Mouse (Mus musculus) kidney, embryonic 14.5 days (tissue): ENCODE data around the gene Fam131c. TPM values are rescaled to one million over a fixed set of nuclear protein-coding genes. Genes with fewer than 3 reads are reported as not detected.

ENCODE experiments used
- ATAC-seq: fragments of 200-750 bp; cut with Nextera tagmentation; 2 replicates; pipeline ENCODE4 v1.8.0; 2017; ENCODE audit warnings: moderate number of reproducible peaks, mild to moderate bottlenecking, moderate TSS enrichment, moderate library complexity; ENCODE audit not compliant: low FRiP score, low TSS enrichment
- H3K27ac ChIP-seq: fragments of 300-500 bp; sonication (generic); 2 replicates; pipeline ENCODE4 v1.5.1; 2014; ENCODE audit warnings: low read depth, mild to moderate bottlenecking, low read length, moderate library complexity, mixed read lengths
- H3K27me3 ChIP-seq: fragments of 300-500 bp; sonication (generic); 2 replicates; pipeline ENCODE4 v1.6.1; 2014; ENCODE audit warnings: mild to moderate bottlenecking, low read length; ENCODE audit not compliant: control insufficient read depth, insufficient read depth
- H3K36me3 ChIP-seq: fragments of 300-500 bp; sonication (generic); 2 replicates; pipeline ENCODE4 v1.6.1; 2014; ENCODE audit warnings: low read length, mixed read lengths; ENCODE audit not compliant: control insufficient read depth, insufficient read depth
- H3K4me1 ChIP-seq: fragments of 300-500 bp; sonication (generic); 2 replicates; pipeline ENCODE4 v1.6.1; 2014; ENCODE audit warnings: low read length, mixed read lengths; ENCODE audit not compliant: control insufficient read depth, insufficient read depth
- H3K4me2 ChIP-seq: fragments of 300-500 bp; sonication (generic); replicated peaks from 2 replicates; pipeline ENCODE4 v1.6.1; 2014; ENCODE audit warnings: low read depth, mild to moderate bottlenecking, low read length
- H3K4me3 ChIP-seq: fragments of 300-500 bp; sonication (generic); 2 replicates; pipeline ENCODE4 v1.5.1; 2014; ENCODE audit warnings: mild to moderate bottlenecking, low read length
- H3K9ac ChIP-seq: fragments of 300-500 bp; sonication (generic); 2 replicates; pipeline ENCODE4 v1.6.1; 2014; ENCODE audit warnings: low read depth, mild to moderate bottlenecking, low read length, moderate library complexity
- H3K9me3 ChIP-seq: fragments of 300-500 bp; sonication (generic); 2 replicates; pipeline ENCODE4 v1.6.1; 2016; ENCODE audit warnings: low read length; ENCODE audit not compliant: control insufficient read depth
- WGBS: fragments of 180-500 bp; shearing (Covaris S2); extraction: QIAGEN DNeasy Blood & Tissue Kit; methylation state at CpG from one replicate; pipeline ENCODE4 v1.1.7; 2014; 5-methylcytosine and 5-hydroxymethylcytosine counted together
- polyA plus RNA-seq: library from polyadenylated mRNA; unstranded; fragments of >200 nt; fragmentation: Nextera tagmentation; extraction: Ambion mirVana; gene quantifications from 2 replicates; pipeline ENCODE4 v1.2.1, GENCODE M21; 2014

Fam131c gene
- polyA plus RNA-seq, 1 experiment from 2014 or later = 1.9 TPM

DNA sequence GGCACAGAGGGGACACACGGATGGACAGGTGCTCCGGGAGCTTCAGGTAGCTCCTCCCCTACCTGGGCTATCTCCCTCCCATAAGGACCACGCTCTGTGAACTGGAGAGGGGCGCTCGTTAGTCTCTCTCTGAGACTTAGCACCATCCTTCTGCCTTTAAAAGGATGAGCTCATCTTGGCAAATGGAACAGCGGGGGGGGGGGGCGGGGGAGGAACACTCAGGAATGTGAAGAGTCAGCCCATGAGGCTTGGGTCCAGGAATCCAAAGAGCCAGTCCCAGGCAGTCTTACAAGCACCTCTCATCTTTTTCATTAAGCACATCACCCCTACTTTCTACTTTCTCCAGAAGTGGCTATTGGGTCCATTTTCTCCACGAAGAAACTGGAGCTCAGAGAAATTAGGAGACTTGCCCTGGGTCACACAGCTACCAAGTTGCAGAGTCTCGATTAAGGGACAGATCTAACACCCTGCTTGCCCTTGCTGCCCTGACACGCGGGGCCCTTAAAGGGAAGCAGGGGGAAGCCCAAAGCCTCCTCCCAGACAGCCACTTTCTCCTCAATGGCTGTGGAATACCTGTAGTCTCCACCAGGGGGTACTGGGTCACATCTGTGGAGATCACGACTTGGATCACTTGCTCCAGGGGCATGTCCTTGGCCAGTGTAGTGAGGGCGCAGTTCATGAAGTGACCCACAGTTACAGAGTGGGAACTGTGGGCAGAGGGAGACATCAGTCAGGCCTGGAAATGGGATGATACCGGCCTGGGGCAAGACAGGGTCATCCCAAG, 38.7 kb downstream of the Fam131c start:
- no peak overlapping the region for H3K27ac ChIP-seq
- no peak overlapping the region for H3K4me2 ChIP-seq
- H3K9ac ChIP-seq = no peak overlapping the region
- no peaks in the 10 kb centered on the region for H3K36me3 ChIP-seq
- 44% methylated on average over 14 of the region's 14 CpGs for WGBS
- H3K9me3 ChIP-seq = no peaks in the 10 kb centered on the region
- peaks cover 4% of the 10 kb centered on the region; the same call in 1 of the 2 replicates for H3K4me1 ChIP-seq
- ATAC-seq = no peak
- no peaks in the 10 kb centered on the region; the same call in 1 of the 2 replicates for H3K27me3 ChIP-seq
- no peak overlapping the region for H3K4me3 ChIP-seq

- Histone ChIP-seq H3K27me3 (no peaks in the 10 kb centered on the region; the same call in 1 of the 2 replicates), H3K4me1 (peaks cover 4% of the 10 kb centered on the region; the same call in 1 of the 2 replicates), H3K36me3 (no peaks in the 10 kb centered on the region), H3K4me2 (no peak overlapping the region), H3K4me3 (no peak overlapping the region), H3K27ac (no peak overlapping the region), H3K9ac (no peak overlapping the region), H3K9me3 (no peaks in the 10 kb centered on the region)
- WGBS = 97% methylated on average over 3 of the region's 3 CpGs
- ATAC-seq = no peak
Observed at GRCm38 (mm10) chr4:141408577-141408976, 40.6 kb downstream of the Fam131c start.

- 18% methylated on average over 22 of the region's 22 CpGs for WGBS
- no peak overlapping the region for H3K4me3 ChIP-seq
- no peak overlapping the region for H3K27ac ChIP-seq
- H3K9me3 ChIP-seq = no peaks in the 10 kb centered on the region
- H3K36me3 ChIP-seq = no peaks in the 10 kb centered on the region
- ATAC-seq = no peak
- no peaks in the 10 kb centered on the region for H3K27me3 ChIP-seq
- H3K4me2 ChIP-seq = no peak overlapping the region
- H3K4me1 ChIP-seq = no peaks in the 10 kb centered on the region
- no peak overlapping the region for H3K9ac ChIP-seq
Observed at GRCm38 (mm10) chr4:141411430-141411992, 43.5 kb downstream of the Fam131c start.

DNA sequence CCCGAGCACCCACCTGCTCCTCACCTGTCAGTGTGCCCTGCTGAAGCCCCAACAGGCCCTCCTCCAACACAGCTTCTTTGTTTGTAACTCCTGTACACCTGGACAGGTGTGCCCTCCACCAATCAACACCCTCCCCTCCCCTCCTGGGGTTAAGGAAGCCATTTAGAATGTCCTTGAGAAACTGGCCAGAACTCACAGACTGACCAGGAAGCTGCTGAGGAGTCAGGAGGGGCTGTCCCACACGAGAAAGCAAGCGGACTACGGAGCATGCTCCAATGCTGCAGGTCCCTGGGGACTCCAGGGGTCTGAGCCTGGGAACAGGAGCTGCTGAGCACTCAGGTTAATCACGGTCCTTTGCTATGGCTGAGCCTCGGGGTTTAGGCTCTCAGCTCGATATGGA, 47.9 kb downstream of the Fam131c start, which contains the start of gene Clcnkb:
Gene Clcnkb (minus strand): TSS at position 91 of the 400 bp plus-strand sequence.
- WGBS = 68% methylated on average over 7 of the region's 7 CpGs
- Histone ChIP-seq H3K36me3 (no peaks in the 10 kb centered on the region), H3K4me3 (no peak within 1 kb of the TSS), H3K4me2 (no peak within 1 kb of the TSS), H3K4me1 (peaks cover 9% of the 10 kb centered on the region), H3K9ac (no peak within 1 kb of the TSS), H3K27ac (no peak within 1 kb of the TSS), H3K27me3 (no peaks in the 10 kb centered on the region), H3K9me3 (no peaks in the 10 kb centered on the region)
- ATAC-seq = no peak

GRCm38 (mm10) chr4:141419398-141420191, 51.6 kb downstream of the Fam131c start:
- peak; percentile 36; the same call in 1 of the 2 replicates for ATAC-seq
- 49% methylated on average over 27 of the region's 27 CpGs for WGBS
- H3K36me3 ChIP-seq = no peaks in the 10 kb centered on the region
- H3K4me1 ChIP-seq = peaks cover 15% of the 10 kb centered on the region
- H3K4me2 ChIP-seq = no peak overlapping the region
- peak overlapping the region; percentile 40 for H3K9ac ChIP-seq
- no peaks in the 10 kb centered on the region for H3K27me3 ChIP-seq
- no peak overlapping the region for H3K4me3 ChIP-seq
- H3K9me3 ChIP-seq = no peaks in the 10 kb centered on the region
- H3K27ac ChIP-seq = no peak overlapping the region

DNA sequence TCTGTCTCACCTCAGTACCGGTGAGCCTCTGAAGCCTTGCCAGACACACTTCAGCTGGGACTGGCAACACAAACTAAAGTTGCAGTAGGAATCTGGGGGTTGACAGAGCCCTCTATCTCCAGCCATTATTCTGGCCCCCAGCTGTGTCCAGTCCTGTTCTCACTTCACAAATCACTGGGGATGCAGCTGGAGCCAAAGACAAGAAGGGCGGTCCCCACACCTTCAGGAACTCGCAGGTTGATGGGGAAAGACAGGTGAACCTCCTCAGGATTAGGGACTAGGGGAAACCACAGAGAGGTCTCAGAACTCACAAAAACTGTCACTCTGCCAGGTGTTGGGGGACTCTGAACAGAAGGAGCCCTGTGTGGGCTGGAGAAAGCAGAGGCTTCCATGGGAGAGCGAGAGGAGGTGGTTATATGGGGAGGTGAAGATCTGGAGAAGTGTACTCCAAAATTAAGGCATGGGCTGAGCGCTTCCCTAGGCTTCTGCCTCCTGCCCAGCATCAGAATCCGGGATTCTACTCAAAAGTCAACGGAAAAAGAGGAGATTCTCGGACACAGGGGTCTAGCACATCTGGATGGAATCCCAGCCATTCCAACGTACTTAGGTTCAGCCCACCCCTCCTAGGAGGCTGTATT, 52.3 kb downstream of the Fam131c start, which contains the start of gene Hspb7:
Gene Hspb7 (plus strand): TSS at position 588 of the 638 bp plus-strand sequence.
- Histone ChIP-seq H3K4me3 (no peak within 1 kb of the TSS), H3K27me3 (no peaks in the 10 kb centered on the region), H3K36me3 (no peaks in the 10 kb centered on the region), H3K9ac (peak within 1 kb of the TSS; percentile 40), H3K9me3 (no peaks in the 10 kb centered on the region), H3K4me1 (peaks cover 15% of the 10 kb centered on the region), H3K27ac (no peak within 1 kb of the TSS), H3K4me2 (no peak within 1 kb of the TSS)
- WGBS = 43% methylated on average over 9 of the region's 9 CpGs
- ATAC-seq = no peak

- Histone ChIP-seq H3K27ac (no peak overlapping the region), H3K27me3 (no peaks in the 10 kb centered on the region), H3K4me1 (peaks cover 18% of the 10 kb centered on the region), H3K4me2 (no peak overlapping the region), H3K36me3 (no peaks in the 10 kb centered on the region), H3K9me3 (no peaks in the 10 kb centered on the region), H3K4me3 (no peak overlapping the region), H3K9ac (no peak overlapping the region)
- 43% methylated on average over 9 of the region's 9 CpGs for WGBS
- ATAC-seq = no peak
Observed at GRCm38 (mm10) chr4:141420886-141421285, 52.9 kb downstream of the Fam131c start.

GRCm38 (mm10) chr4:141421423-141421822, 53.4 kb downstream of the Fam131c start:
- no peak overlapping the region for H3K9ac ChIP-seq
- no peak overlapping the region for H3K4me3 ChIP-seq
- H3K27me3 ChIP-seq = no peaks in the 10 kb centered on the region
- 46% methylated on average over 14 of the region's 14 CpGs for WGBS
- ATAC-seq = no peak
- peaks cover 22% of the 10 kb centered on the region for H3K4me1 ChIP-seq
- H3K9me3 ChIP-seq = no peaks in the 10 kb centered on the region
- H3K36me3 ChIP-seq = no peaks in the 10 kb centered on the region
- H3K27ac ChIP-seq = no peak overlapping the region
- H3K4me2 ChIP-seq = no peak overlapping the region
